Mouse (Mus musculus): Measurements from ENCODE around the gene Bcorl1. TPM values are rescaled to one million over a fixed set of nuclear protein-coding genes. Genes with fewer than 3 reads are reported as not detected.

The Bcorl1 gene
- polyA plus RNA-seq, 1 experiment from 2014 or later, result 5.1 TPM

DNA sequence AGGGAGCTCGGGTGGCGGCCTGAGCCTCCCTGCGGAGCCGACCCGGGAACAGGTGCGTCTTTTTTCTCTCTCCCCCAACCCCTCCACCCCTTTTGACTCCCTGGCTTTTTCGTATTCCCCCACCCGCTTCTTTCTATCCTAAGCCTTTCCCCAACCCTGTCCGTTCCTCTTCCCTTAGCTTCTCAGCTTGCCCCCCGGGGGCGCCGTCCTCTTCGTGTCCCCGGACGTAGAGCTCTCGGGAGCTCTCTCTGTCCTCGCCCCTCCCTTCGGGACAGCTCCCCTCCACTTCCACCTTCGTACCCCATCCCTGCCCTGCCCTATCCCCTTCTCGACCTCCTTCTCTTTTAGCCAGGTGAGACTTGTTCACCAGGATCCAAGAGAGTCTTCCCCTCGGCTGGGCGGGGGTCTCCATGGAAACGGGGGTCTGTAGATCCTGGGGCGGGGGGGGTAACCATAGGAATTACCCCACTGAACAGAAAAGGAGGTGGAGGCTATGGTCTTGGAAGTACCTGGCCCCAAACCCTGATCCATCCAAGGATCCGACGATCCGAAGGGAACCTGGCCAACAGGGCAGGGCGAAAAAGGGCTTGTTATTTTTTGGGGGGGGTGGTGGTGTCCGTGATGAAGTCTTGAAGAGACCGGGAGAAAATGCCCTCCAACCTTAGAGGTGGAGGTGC is 2.9 kb downstream of the Bcorl1 start:
- Histone ChIP-seq H3K4me1 (replicated peaks) (0 out of 2 replicates have a peak, but pooled peaks cover 2% of the 10 kb centered on the region), H3K4me3 (replicated peaks) (peak overlapping the region; percentile 52), H3K27ac (peak overlapping the region; percentile 32; the same call in 1 of the 2 replicates), H3K9me3 (no peaks in the 10 kb centered on the region), H3K4me2 (replicated peaks) (peak overlapping the region; percentile 81), H3K27me3 (replicated peaks) (no peaks in the 10 kb centered on the region), H3K9ac (peak overlapping the region; percentile 50), H3K36me3 (no peaks in the 10 kb centered on the region)
- WGBS, result 12% methylated on average over 30 of the region's 30 CpGs
- peak; percentile 3; the same call in 1 of the 2 replicates for ATAC-seq

DNA sequence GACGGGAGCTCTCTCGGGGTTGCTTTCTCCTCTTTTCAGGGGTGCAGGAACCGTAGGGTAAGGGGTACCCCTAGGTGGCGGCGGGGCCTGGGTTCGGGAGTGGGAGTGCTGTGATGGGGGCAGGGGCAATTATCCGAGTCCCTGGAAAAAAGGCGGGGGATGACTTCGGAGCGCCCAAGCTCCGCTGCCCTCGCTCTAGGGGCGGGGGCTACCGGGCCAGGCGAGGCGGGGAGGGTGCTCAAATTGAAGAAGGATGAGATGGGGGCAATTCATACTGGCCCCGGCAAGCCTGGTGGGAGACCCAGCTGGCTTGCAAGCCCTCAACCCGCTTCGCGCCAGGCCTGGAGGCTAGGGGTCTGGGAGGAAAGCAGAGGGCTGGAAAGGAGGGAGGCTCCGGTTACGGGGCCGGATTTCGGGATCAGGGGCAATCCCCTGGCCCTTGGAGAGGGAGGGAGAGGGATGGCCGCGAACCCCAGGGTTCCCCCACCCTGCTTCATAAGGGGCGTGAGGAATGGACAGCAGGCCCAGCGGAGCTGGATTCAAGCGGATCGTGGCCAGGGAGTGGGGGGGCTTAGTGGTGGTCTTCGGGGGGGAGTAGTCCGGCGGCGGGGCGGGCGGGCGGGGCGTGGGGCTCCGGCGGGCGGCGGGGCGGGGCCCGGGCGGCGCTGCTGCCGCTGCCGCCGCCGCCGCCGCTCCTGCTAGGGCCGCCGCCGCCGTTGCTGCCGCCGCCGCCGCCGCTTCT is 3.7 kb downstream of the Bcorl1 start:
- Histone ChIP-seq H3K4me1 (replicated peaks) (0 out of 2 replicates have a peak, but pooled peaks cover 2% of the 10 kb centered on the region), H3K27ac (0 out of 2 replicates have a peak overlapping the region, but pooled peaks have one; percentile 36), H3K4me2 (replicated peaks) (peak overlapping the region; percentile 81), H3K27me3 (replicated peaks) (no peaks in the 10 kb centered on the region), H3K9me3 (no peaks in the 10 kb centered on the region), H3K9ac (peak overlapping the region; percentile 50), H3K4me3 (replicated peaks) (peak overlapping the region; percentile 52), H3K36me3 (no peaks in the 10 kb centered on the region)
- 10% methylated on average over 43 of the region's 61 CpGs for WGBS
- no peak for ATAC-seq

DNA sequence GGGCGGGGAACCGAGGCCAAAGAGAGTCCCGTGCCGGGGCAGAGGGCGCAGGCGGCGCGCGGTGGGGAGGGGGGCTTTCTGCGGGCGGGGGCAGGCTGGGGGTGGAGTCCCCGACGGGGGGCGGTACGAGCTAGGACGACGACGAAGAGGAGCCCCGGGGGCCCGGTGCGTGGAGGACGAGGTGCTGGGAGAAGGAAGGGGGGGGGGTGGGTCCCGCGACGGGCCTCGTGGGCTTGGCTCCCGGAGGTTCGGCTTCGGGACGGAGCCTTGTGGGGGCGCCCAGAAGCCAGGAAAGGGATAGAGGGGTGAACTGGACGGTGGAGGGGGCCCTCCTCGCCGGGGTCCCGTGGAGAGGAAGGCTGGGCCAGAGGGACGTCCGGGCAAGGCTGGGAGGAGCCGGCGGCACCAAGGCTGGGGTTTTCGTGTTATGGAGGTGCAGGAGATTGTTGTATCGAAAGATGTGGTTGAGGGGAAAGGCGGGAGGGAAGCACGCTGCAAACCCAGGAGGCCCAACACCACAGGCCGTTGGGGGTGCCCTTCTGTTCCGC is 4.3 kb downstream of the Bcorl1 start:
- Histone ChIP-seq H3K27me3 (replicated peaks) (no peaks in the 10 kb centered on the region), H3K4me2 (replicated peaks) (peak overlapping the region; percentile 81), H3K36me3 (no peaks in the 10 kb centered on the region), H3K9me3 (no peaks in the 10 kb centered on the region), H3K9ac (peak overlapping the region; percentile 49), H3K27ac (0 out of 2 replicates have a peak overlapping the region, but pooled peaks have one; percentile 22), H3K4me3 (replicated peaks) (peak overlapping the region; percentile 52), H3K4me1 (replicated peaks) (0 out of 2 replicates have a peak, but pooled peaks cover 2% of the 10 kb centered on the region)
- 11% methylated on average over 31 of the region's 45 CpGs for WGBS
- ATAC-seq, result no peak

DNA sequence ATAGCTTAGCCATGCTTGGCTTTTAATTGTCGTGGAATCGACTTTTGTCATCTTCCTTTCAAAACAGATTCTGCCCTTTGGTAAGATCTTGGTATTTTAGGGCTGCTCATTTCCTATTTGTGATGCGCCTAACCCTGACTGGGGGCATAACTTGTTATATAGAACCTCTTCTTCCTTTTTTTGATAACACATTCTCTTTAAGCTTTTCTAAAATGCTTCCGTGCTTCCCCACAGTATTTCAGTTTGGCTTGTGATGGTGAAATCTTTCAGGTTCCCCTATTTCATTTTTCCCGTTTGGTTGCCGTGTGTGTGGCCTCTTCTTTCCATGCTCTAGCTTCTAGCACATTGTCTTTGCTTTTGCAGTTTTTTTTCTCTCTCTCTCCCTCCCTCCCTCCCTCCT is 14.2 kb downstream of the Bcorl1 start:
- Histone ChIP-seq H3K27ac (no peak overlapping the region), H3K9me3 (no peaks in the 10 kb centered on the region), H3K4me3 (replicated peaks) (no peak overlapping the region), H3K27me3 (replicated peaks) (no peaks in the 10 kb centered on the region), H3K4me1 (replicated peaks) (no peaks in the 10 kb centered on the region), H3K9ac (no peak overlapping the region), H3K36me3 (no peaks in the 10 kb centered on the region), H3K4me2 (replicated peaks) (no peak overlapping the region)
- 88% methylated on average over 6 of the region's 6 CpGs for WGBS
- ATAC-seq, result no peak

DNA sequence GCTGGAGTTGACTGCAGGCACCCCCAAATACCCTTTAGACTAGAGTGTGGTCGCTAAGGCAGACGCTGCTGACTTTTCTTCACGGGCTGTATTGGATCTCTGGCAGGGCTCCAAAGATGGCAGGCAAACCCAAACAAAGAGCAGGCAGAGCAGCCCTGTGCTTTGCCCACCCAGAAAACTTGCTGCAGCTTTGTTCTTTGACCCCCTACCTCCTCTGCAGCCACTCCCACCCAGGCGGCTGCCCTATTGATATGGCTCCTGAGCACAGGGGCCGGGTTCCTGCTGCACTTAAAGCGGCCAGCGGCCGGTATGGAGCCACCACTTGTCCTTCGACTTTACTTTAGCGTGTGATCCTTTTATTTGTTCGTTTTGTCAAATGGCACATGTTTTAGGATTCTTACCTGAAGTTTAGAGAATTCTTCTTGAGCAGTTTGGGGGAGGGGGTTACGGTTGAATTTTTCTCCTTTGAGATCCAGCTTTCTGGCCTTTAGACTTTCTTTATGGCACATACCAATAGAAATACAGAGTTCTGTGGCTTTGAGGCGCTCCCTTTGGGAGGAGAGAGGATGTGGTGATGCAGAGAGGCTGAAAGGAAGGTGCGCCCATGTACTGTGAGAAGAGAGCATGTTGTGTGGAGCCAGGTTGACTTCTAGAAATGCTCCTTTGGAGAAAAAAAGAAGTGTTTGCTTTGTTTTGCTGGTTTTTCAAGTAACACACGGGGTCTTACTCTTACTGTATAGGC is 24.8 kb downstream of the Bcorl1 start:
- WGBS, result 41% methylated on average over 15 of the region's 15 CpGs
- no peak overlapping the region for H3K9ac ChIP-seq
- H3K9me3 ChIP-seq, result no peaks in the 10 kb centered on the region
- peak overlapping the region; percentile 11; the same call in 1 of the 2 replicates for H3K4me2 ChIP-seq (replicated peaks)
- 0 out of 2 replicates have a peak, but pooled peaks cover 3% of the 10 kb centered on the region for H3K4me1 ChIP-seq (replicated peaks)
- ATAC-seq, result peak; percentile 89
- H3K27me3 ChIP-seq (replicated peaks), result no peaks in the 10 kb centered on the region
- peak overlapping the region; percentile 17; the same call in 1 of the 2 replicates for H3K27ac ChIP-seq
- H3K36me3 ChIP-seq, result no peaks in the 10 kb centered on the region
- H3K4me3 ChIP-seq (replicated peaks), result no peak overlapping the region

DNA sequence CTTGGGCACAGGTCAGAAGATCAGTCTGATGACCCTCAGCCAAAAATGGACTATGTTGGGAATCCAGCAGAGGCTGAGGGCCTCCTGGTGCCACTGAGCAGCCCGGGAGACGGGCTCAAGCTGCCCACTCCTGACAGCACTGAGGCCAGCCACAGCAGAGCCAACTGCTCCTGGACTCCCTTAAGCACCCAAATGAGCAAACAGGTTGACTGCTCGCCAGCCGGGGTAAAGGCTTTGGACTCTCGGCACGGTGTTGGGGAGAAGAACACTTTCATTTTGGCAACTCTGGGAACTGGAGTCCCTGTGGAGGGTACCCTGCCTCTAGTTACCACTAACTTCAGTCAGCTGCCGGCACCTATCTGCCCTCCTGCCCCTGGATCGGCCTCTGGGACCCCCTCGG is 26.7 kb downstream of the Bcorl1 start:
- H3K27me3 ChIP-seq (replicated peaks), result no peaks in the 10 kb centered on the region
- H3K4me2 ChIP-seq (replicated peaks), result no peak overlapping the region
- no peak for ATAC-seq
- H3K4me3 ChIP-seq (replicated peaks), result no peak overlapping the region
- H3K36me3 ChIP-seq, result no peaks in the 10 kb centered on the region
- H3K9me3 ChIP-seq, result no peaks in the 10 kb centered on the region
- WGBS, result 90% methylated on average over 9 of the region's 9 CpGs
- H3K9ac ChIP-seq, result no peak overlapping the region
- H3K4me1 ChIP-seq (replicated peaks), result 0 out of 2 replicates have a peak, but pooled peaks cover 3% of the 10 kb centered on the region
- H3K27ac ChIP-seq, result no peak overlapping the region

DNA sequence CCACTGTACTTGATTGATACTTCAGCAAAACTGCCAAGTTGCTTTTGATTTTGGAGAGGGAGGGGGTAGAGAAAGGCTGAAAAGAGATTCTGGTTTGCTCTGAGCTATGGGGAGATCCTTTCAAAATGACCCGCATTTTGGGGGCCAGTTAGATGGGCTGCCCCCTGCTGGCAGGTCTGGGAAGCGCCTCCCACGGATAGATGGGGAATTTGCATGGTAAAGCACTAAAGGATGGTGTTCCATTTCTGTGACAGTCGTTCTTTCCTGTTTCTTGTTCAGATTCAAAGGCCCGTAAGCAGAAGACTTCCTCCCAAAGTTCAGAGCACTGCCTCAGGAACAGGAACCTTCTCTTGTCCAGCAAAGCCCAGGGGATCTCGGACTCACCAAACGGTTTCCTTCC is 42.5 kb downstream of the Bcorl1 start:
- H3K4me1 ChIP-seq (replicated peaks), result no peaks in the 10 kb centered on the region
- ATAC-seq, result no peak
- no peak overlapping the region for H3K4me2 ChIP-seq (replicated peaks)
- no peaks in the 10 kb centered on the region for H3K36me3 ChIP-seq
- WGBS, result 49% methylated on average over 7 of the region's 7 CpGs
- H3K9ac ChIP-seq, result no peak overlapping the region
- H3K27me3 ChIP-seq (replicated peaks), result no peaks in the 10 kb centered on the region
- no peak overlapping the region for H3K4me3 ChIP-seq (replicated peaks)
- H3K27ac ChIP-seq, result no peak overlapping the region
- no peaks in the 10 kb centered on the region for H3K9me3 ChIP-seq

DNA sequence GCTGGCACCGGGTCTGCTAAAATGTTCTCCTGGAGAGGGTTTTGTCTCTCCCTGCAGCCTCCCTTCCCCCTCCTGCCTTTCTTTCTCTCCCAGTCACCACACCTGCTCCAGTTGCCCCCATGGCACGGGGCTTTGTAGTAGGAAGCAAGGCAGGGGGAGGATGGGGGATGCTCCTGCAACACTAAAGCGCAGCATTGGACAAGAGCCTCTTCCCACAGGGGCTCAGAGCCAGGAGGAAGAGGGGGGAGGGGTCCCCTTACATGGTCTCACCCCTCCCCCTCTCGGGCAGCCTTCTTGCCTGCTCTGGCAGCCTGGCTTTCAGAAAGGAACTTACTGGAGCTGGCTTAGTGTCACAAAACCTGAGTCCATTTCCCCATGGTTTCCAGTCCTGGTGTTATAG is 44.8 kb downstream of the Bcorl1 start:
- H3K4me2 ChIP-seq (replicated peaks), result no peak overlapping the region
- no peak overlapping the region for H3K4me3 ChIP-seq (replicated peaks)
- H3K9ac ChIP-seq, result no peak overlapping the region
- 69% methylated on average over 4 of the region's 4 CpGs for WGBS
- H3K27ac ChIP-seq, result no peak overlapping the region
- 0 out of 2 replicates have a peak, but pooled peaks cover 4% of the 10 kb centered on the region for H3K36me3 ChIP-seq
- no peaks in the 10 kb centered on the region for H3K4me1 ChIP-seq (replicated peaks)
- no peaks in the 10 kb centered on the region for H3K27me3 ChIP-seq (replicated peaks)
- H3K9me3 ChIP-seq, result no peaks in the 10 kb centered on the region
- ATAC-seq, result no peak

DNA sequence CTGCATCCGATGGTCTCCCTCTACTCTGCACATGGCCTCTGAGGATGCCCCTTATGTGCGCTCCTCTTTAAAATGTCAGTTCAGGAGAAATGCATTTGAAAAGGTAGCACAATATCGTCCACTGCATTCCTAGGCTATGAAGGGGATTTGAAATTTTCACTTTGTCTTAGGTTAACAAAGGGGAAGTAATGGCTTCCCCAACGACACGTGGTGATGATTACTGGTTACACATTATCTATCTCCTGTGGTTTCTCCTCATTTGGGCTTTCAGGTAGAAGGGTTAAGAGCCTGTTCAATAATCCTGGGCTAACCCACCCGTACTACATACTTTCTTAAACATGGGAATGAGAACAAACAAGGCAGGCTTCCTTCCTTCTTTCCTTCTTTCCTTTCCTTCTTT is 48.2 kb downstream of the Bcorl1 start:
- H3K9ac ChIP-seq, result no peak overlapping the region
- H3K4me2 ChIP-seq (replicated peaks), result no peak overlapping the region
- H3K4me1 ChIP-seq (replicated peaks), result no peaks in the 10 kb centered on the region
- ATAC-seq, result no peak
- H3K36me3 ChIP-seq, result 0 out of 2 replicates have a peak, but pooled peaks cover 4% of the 10 kb centered on the region
- WGBS, result 92% methylated on average over 6 of the region's 6 CpGs
- no peaks in the 10 kb centered on the region for H3K27me3 ChIP-seq (replicated peaks)
- no peak overlapping the region for H3K4me3 ChIP-seq (replicated peaks)
- no peaks in the 10 kb centered on the region for H3K9me3 ChIP-seq
- no peak overlapping the region for H3K27ac ChIP-seq

DNA sequence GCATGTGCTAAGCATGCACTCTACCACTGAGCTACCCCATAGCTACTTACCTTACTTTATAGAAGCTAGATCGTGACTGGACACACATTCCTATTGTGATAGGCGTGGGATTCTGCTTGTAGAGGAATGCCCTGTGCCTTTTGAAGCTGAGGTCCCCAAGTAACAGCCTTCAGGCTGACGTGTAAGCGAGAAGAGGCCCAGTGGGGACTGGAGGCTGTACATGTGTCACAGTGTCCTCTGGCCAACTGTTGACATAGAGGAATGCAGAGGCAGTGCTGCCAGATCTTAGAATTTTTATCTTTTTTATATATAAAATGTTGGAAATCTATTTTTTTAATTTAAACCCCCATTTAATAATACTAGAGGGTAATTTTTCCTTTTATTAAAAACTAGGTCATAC is 58.8 kb downstream of the Bcorl1 start:
- WGBS, result 82% methylated on average over 4 of the region's 4 CpGs
- Histone ChIP-seq H3K4me1 (replicated peaks) (no peaks in the 10 kb centered on the region), H3K27ac (no peak overlapping the region), H3K9ac (no peak overlapping the region), H3K9me3 (no peaks in the 10 kb centered on the region), H3K27me3 (replicated peaks) (no peaks in the 10 kb centered on the region), H3K4me3 (replicated peaks) (no peak overlapping the region), H3K4me2 (replicated peaks) (no peak overlapping the region), H3K36me3 (0 out of 2 replicates have a peak, but pooled peaks cover 6% of the 10 kb centered on the region)
- ATAC-seq, result no peak

DNA sequence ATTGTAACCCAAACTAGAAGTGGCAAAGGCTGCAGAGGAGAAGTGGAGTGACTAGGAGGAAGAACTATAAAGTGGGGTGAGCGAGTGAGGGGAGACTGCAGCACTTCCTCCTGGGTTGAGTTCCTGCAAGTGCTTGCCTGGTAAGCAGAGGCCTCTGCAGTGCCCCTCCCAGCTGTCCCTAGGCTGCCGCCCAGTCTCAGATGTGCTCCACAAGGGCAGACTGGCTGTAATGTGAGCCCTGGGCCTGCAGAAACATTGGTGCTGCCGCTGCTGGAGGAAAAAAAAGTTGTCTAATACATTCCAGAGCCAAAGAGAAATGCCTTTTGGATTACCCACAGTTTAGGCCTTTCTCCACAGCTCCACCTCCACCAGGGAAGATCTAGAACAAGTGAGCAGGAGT is 64.0 kb downstream of the Bcorl1 start:
- Histone ChIP-seq H3K9ac (no peak overlapping the region), H3K9me3 (no peaks in the 10 kb centered on the region), H3K27me3 (replicated peaks) (no peaks in the 10 kb centered on the region), H3K4me2 (replicated peaks) (no peak overlapping the region), H3K27ac (no peak overlapping the region), H3K4me3 (replicated peaks) (no peak overlapping the region), H3K36me3 (0 out of 2 replicates have a peak, but pooled peaks cover 6% of the 10 kb centered on the region), H3K4me1 (replicated peaks) (no peaks in the 10 kb centered on the region)
- no peak for ATAC-seq
- 55% methylated on average over 3 of the region's 3 CpGs for WGBS

Data from intestine, embryonic 15.5 days (tissue).